Mouse (Mus musculus) heart, postnatal 0 days (tissue): ENCODE data around the gene Cmtm4. TPM values are rescaled to one million over a fixed set of nuclear protein-coding genes. Genes with fewer than 3 reads are reported as not detected.
"Not testable (repeated sequence)": the region's sequence is repeated elsewhere in the genome, so short reads cannot be mapped to it uniquely, and the experiment has no call there.

Source experiments
- ATAC-seq: fragments of 200-750 bp; cut with Nextera tagmentation; 2 replicates; pipeline ENCODE4 v1.8.0; 2017; ENCODE audit warnings: low read depth, moderate number of reproducible peaks, moderate library complexity; ENCODE audit not compliant: insufficient read depth
- DNase-seq: peaks from one replicate; pipeline ENCODE4 v3.0.0-alpha.2; 2016; ENCODE audit warnings: low spot score
- H3K27ac ChIP-seq: fragments of 300-500 bp; sonication (generic); 2 replicates; pipeline ENCODE4 v1.5.1; 2014; ENCODE audit warnings: low read depth, mild to moderate bottlenecking
- H3K27me3 ChIP-seq: fragments of 300-500 bp; sonication (generic); 2 replicates; pipeline ENCODE4 v1.6.1; 2014; ENCODE audit warnings: low read length, mixed read lengths; ENCODE audit not compliant: control insufficient read depth, insufficient read depth
- H3K36me3 ChIP-seq: fragments of 300-500 bp; sonication (generic); replicated peaks from 2 replicates; pipeline ENCODE4 v1.6.1; 2014; ENCODE audit warnings: low read length, mixed read lengths; ENCODE audit not compliant: control insufficient read depth, insufficient read depth
- H3K4me1 ChIP-seq: fragments of 300-500 bp; sonication (generic); 2 replicates; pipeline ENCODE4 v1.6.1; 2014; ENCODE audit warnings: antibody characterized with exemption; ENCODE audit not compliant: control insufficient read depth, insufficient read depth
- H3K4me2 ChIP-seq: fragments of 300-500 bp; sonication (generic); 2 replicates; pipeline ENCODE4 v1.6.1; 2014; ENCODE audit warnings: low read depth, mild to moderate bottlenecking, low read length, moderate library complexity
- H3K4me3 ChIP-seq: fragments of 300-500 bp; sonication (generic); 2 replicates; pipeline ENCODE4 v1.5.1; 2014; ENCODE audit warnings: low read depth, low read length
- H3K9ac ChIP-seq: fragments of 300-500 bp; sonication (generic); replicated peaks from 2 replicates; pipeline ENCODE4 v1.6.1; 2014; ENCODE audit warnings: low read depth, low read length, mixed read lengths
- H3K9me3 ChIP-seq: fragments of 300-500 bp; sonication (generic); replicated peaks from 2 replicates; pipeline ENCODE4 v1.6.1; 2016; ENCODE audit warnings: low read length; ENCODE audit not compliant: control insufficient read depth
- CTCF ChIP-seq: IDR thresholded peaks from 2 replicates; pipeline ENCODE4 v1.5.1; 2016; ENCODE audit warnings: antibody characterized with exemption, control low read depth, low read depth
- EP300 ChIP-seq: IDR thresholded peaks from 2 replicates; pipeline ENCODE4 v1.6.1; 2016; ENCODE audit warnings: antibody characterized with exemption, low read depth
- WGBS: fragments of 180-500 bp; shearing (Covaris S2); extraction: QIAGEN DNeasy Blood & Tissue Kit; methylation state at CpG from one replicate; pipeline ENCODE4 v1.1.7; 2014; 5-methylcytosine and 5-hydroxymethylcytosine counted together
- polyA plus RNA-seq: library from polyadenylated mRNA; unstranded; fragments of >200 nt; fragmentation: Nextera tagmentation; extraction: Ambion mirVana; gene quantifications from 2 replicates; pipeline ENCODE4 v1.2.1, GENCODE M21; 2015
- total RNA-seq: library from RNA; depleted of rRNA; stranded (reverse); fragments of >200 nt; gene quantifications from 2 replicates; pipeline ENCODE4 v1.2.3, GENCODE M21; 2014; ENCODE audit warnings: low replicate concordance

The Cmtm4 gene
- total and polyA plus RNA-seq, 2 experiments from 2014 or later, result 1.2 to 10.2 TPM

GRCm38 (mm10) chr8:104334196-104334595, 61.4 kb downstream of the Cmtm4 start:
- Histone ChIP-seq H3K4me3 (no peak overlapping the region), H3K36me3 (no peaks in the 10 kb centered on the region), H3K27me3 (no peaks in the 10 kb centered on the region), H3K9ac (no peak overlapping the region), H3K27ac (no peak overlapping the region), H3K4me2 (no peak overlapping the region), H3K4me1 (no peaks in the 10 kb centered on the region), H3K9me3 (no peaks in the 10 kb centered on the region)
- 82% methylated on average over 1 of the region's 1 CpGs for whole genome bisulfite sequencing
- no peak for TF ChIP-seq EP300
- TF ChIP-seq CTCF, result no peak
- DNase-seq (no peak), ATAC-seq (no peak)

GRCm38 (mm10) chr8:104333786-104334185, 61.8 kb downstream of the Cmtm4 start:
- no peaks in the 10 kb centered on the region for H3K27me3 ChIP-seq
- 57% methylated on average over 5 of the region's 5 CpGs for WGBS
- ATAC-seq (no peak), DNase-seq (no peak)
- no peak overlapping the region for H3K27ac ChIP-seq
- no peak overlapping the region for H3K9ac ChIP-seq
- no peaks in the 10 kb centered on the region for H3K36me3 ChIP-seq
- TF ChIP-seq CTCF (no peak), EP300 (no peak)
- H3K4me1 ChIP-seq, result no peaks in the 10 kb centered on the region
- H3K4me2 ChIP-seq, result no peak overlapping the region
- no peak overlapping the region for H3K4me3 ChIP-seq
- no peaks in the 10 kb centered on the region for H3K9me3 ChIP-seq

- DNase-seq, result no peak
- no peak for ATAC-seq
- WGBS, result 42% methylated on average over 5 of the region's 5 CpGs
- no peaks in the 10 kb centered on the region for H3K36me3 ChIP-seq
- no peaks in the 10 kb centered on the region for H3K4me1 ChIP-seq
- H3K4me3 ChIP-seq, result no peak overlapping the region
- TF ChIP-seq CTCF (no peak), EP300 (no peak)
- no peak overlapping the region for H3K4me2 ChIP-seq
- H3K9me3 ChIP-seq, result no peaks in the 10 kb centered on the region
- H3K9ac ChIP-seq, result no peak overlapping the region
- H3K27me3 ChIP-seq, result no peaks in the 10 kb centered on the region
- no peak overlapping the region for H3K27ac ChIP-seq
Measured at GRCm38 (mm10) chr8:104332665-104333631, 62.7 kb downstream of the Cmtm4 start.

- DNase-seq, H3K4me1 ChIP-seq, H3K9ac ChIP-seq, H3K36me3 ChIP-seq, H3K4me3 ChIP-seq, ATAC-seq, H3K9me3 ChIP-seq, H3K4me2 ChIP-seq, H3K27ac ChIP-seq, H3K27me3 ChIP-seq: not testable (repeated sequence)
- WGBS, result 72% methylated on average over 12 of the region's 12 CpGs
Measured at GRCm38 (mm10) chr8:104321930-104322329, 73.7 kb downstream of the Cmtm4 start, which contains the start of gene Cmtm2b. Gene Cmtm2b, plus strand, starts transcription at chr8:104322230.

- H3K36me3 ChIP-seq, H3K27me3 ChIP-seq, H3K4me3 ChIP-seq, H3K9me3 ChIP-seq, H3K9ac ChIP-seq, H3K27ac ChIP-seq, DNase-seq, ATAC-seq, H3K4me1 ChIP-seq, H3K4me2 ChIP-seq: not testable (repeated sequence)
- 72% methylated on average over 7 of the region's 11 CpGs for WGBS
Measured at GRCm38 (mm10) chr8:104321267-104321666, 74.3 kb downstream of the Cmtm4 start, which contains the start of gene Gm11020. Gene Gm11020, plus strand, starts transcription at chr8:104321567.
